Mouse (Mus musculus): ENCODE data around the gene Tmem236.

- TF ChIP-seq CTCF (IDR thresholded peaks at IDR 0.05): peak; percentile 69
- TF ChIP-seq EP300 (IDR thresholded peaks at IDR 0.05): no peak
These were observed 27.4 kb upstream of the Tmem236 start for GRCm38 (mm10) chr2:14146913-14147312.
